Mouse (Mus musculus): ENCODE results near the gene Nxt1.

GRCm38 (mm10) chr2:148698571-148698970 lies 26.2 kb downstream of the Nxt1 start:
- TF ChIP-seq GATA1 (IDR thresholded peaks at IDR 0.05; ENCODE audit: borderline replicate concordance, low read length): no peak
- no peak for TF ChIP-seq FLI1 (IDR thresholded peaks at IDR 0.05; ENCODE audit: low read length)

Measured in megakaryocyte, embryonic 14.5 days (primary cell).